Mouse (Mus musculus) heart, embryonic 15.5 days (tissue): ENCODE measurements around the gene Odf3. TPM values are rescaled to one million over a fixed set of nuclear protein-coding genes. Genes with fewer than 3 reads are reported as not detected.

Experiments used
- ATAC-seq: fragments of 200-750 bp; cut with Nextera tagmentation; replicated peaks from 2 replicates; pipeline ENCODE4 v1.8.0; 2017; ENCODE audit warnings: low read depth, moderate TSS enrichment; ENCODE audit not compliant: insufficient number of reproducible peaks, insufficient read depth, low FRiP score
- H3K27ac ChIP-seq: fragments of 300-500 bp; sonication (generic); 2 replicates; pipeline ENCODE4 v1.5.1; 2015; ENCODE audit warnings: mild to moderate bottlenecking, inconsistent platforms
- H3K27me3 ChIP-seq: fragments of 300-500 bp; sonication (generic); 2 replicates; pipeline ENCODE4 v1.6.1; 2015; ENCODE audit warnings: inconsistent platforms
- H3K36me3 ChIP-seq: fragments of 300-500 bp; sonication (generic); 2 replicates; pipeline ENCODE4 v1.6.1; 2015; ENCODE audit warnings: mild to moderate bottlenecking, inconsistent platforms
- H3K4me1 ChIP-seq: fragments of 300-500 bp; sonication (generic); replicated peaks from 2 replicates; pipeline ENCODE4 v1.6.1; 2015; ENCODE audit warnings: inconsistent platforms
- H3K4me2 ChIP-seq: fragments of 300-500 bp; sonication (generic); 2 replicates; pipeline ENCODE4 v1.6.1; 2015; ENCODE audit warnings: inconsistent platforms, mild to moderate bottlenecking, moderate library complexity
- H3K4me3 ChIP-seq: fragments of 300-500 bp; sonication (generic); 2 replicates; pipeline ENCODE4 v1.5.1; 2015; ENCODE audit warnings: mild to moderate bottlenecking, inconsistent platforms
- H3K9ac ChIP-seq: fragments of 300-500 bp; sonication (generic); 2 replicates; pipeline ENCODE4 v1.6.1; 2015; ENCODE audit warnings: mild to moderate bottlenecking, inconsistent platforms
- H3K9me3 ChIP-seq: fragments of 300-500 bp; sonication (generic); replicated peaks from 2 replicates; pipeline ENCODE4 v1.6.1; 2016; ENCODE audit warnings: inconsistent platforms
- WGBS: fragments of 180-500 bp; shearing (Covaris S2); methylation state at CpG from one replicate; pipeline ENCODE4 v1.1.7; 2015; ENCODE audit warnings: mixed read lengths; 5-methylcytosine and 5-hydroxymethylcytosine counted together
- polyA plus RNA-seq: library from polyadenylated mRNA; unstranded; fragments of >200 nt; fragmentation: Nextera tagmentation; extraction: Ambion mirVana; gene quantifications from 2 replicates; pipeline ENCODE4 v1.2.1, GENCODE M21; 2015

Odf3 gene
- polyA plus RNA-seq, 1 experiment from 2014 or later: not detected

GRCm38 (mm10) chr7:140828171-140828881 is 19.3 kb upstream of the Odf3 start:
- H3K27ac ChIP-seq: no peak overlapping the region
- no peak for ATAC-seq
- no peak overlapping the region for H3K4me3 ChIP-seq
- no peaks in the 10 kb centered on the region for H3K9me3 ChIP-seq
- no peak overlapping the region for H3K9ac ChIP-seq
- 24% methylated on average over 8 of the region's 8 CpGs for WGBS
- H3K27me3 ChIP-seq: no peaks in the 10 kb centered on the region
- peak overlapping the region; percentile 34 for H3K4me2 ChIP-seq
- H3K36me3 ChIP-seq: no peaks in the 10 kb centered on the region
- H3K4me1 ChIP-seq: peaks cover 4% of the 10 kb centered on the region; the same call in 1 of the 2 replicates

DNA sequence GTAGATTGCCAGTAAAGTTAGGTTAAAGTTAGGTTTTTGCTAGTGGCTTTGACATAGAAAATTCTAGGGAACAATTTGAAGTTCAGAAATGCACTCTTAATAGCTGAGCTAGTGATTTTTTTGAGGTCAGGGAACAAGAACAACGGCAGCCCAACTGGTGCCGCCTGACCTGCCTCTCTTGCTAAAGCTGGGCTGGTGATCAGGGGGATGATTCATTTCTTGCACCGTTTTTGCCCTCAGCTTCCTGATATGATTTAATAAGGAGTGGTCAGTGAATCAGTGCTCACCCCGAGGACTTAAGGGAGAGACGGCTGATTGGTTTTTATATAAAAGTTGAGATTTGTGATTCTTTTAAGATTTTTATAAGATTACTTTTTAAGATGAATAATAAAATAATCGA is 16.2 kb upstream of the Odf3 start:
- H3K27me3 ChIP-seq: peaks cover 7% of the 10 kb centered on the region
- H3K36me3 ChIP-seq: no peaks in the 10 kb centered on the region
- H3K9me3 ChIP-seq: no peaks in the 10 kb centered on the region
- H3K4me2 ChIP-seq: no peak overlapping the region
- WGBS: 53% methylated on average over 6 of the region's 6 CpGs
- no peak overlapping the region for H3K4me3 ChIP-seq
- no peak overlapping the region for H3K9ac ChIP-seq
- no peak overlapping the region for H3K27ac ChIP-seq
- no peak for ATAC-seq
- peaks cover 4% of the 10 kb centered on the region; the same call in 1 of the 2 replicates for H3K4me1 ChIP-seq

- H3K4me2 ChIP-seq: no peak overlapping the region
- 81% methylated on average over 4 of the region's 4 CpGs for WGBS
- H3K9me3 ChIP-seq: no peaks in the 10 kb centered on the region
- ATAC-seq: no peak
- H3K27ac ChIP-seq: no peak overlapping the region
- H3K4me1 ChIP-seq: peaks cover under 1% of the 10 kb centered on the region; the same call in 1 of the 2 replicates
- no peak overlapping the region for H3K4me3 ChIP-seq
- H3K9ac ChIP-seq: no peak overlapping the region
- H3K27me3 ChIP-seq: peaks cover 21% of the 10 kb centered on the region
- no peaks in the 10 kb centered on the region for H3K36me3 ChIP-seq
Observed at GRCm38 (mm10) chr7:140833341-140833740, 14.3 kb upstream of the Odf3 start.

GRCm38 (mm10) chr7:140834968-140835757 is 12.4 kb upstream of the Odf3 start, which contains the start of gene Urah:
Gene Urah (plus strand): TSS chr7:140835018.
- Histone ChIP-seq H3K36me3 (no peaks in the 10 kb centered on the region), H3K9me3 (no peaks in the 10 kb centered on the region), H3K27ac (no peak within 1 kb of the TSS), H3K27me3 (peaks cover 39% of the 10 kb centered on the region), H3K4me2 (no peak within 1 kb of the TSS), H3K9ac (no peak within 1 kb of the TSS), H3K4me1 (no peaks in the 10 kb centered on the region), H3K4me3 (no peak within 1 kb of the TSS)
- ATAC-seq: no peak
- WGBS: 49% methylated on average over 20 of the region's 20 CpGs

GRCm38 (mm10) chr7:140835758-140836087 is 11.9 kb upstream of the Odf3 start:
- Histone ChIP-seq H3K27ac (no peak overlapping the region), H3K4me2 (no peak overlapping the region), H3K9me3 (no peaks in the 10 kb centered on the region), H3K36me3 (no peaks in the 10 kb centered on the region), H3K4me1 (no peaks in the 10 kb centered on the region), H3K9ac (no peak overlapping the region), H3K27me3 (peaks cover 44% of the 10 kb centered on the region), H3K4me3 (no peak overlapping the region)
- ATAC-seq: no peak
- WGBS: 90% methylated on average over 2 of the region's 2 CpGs

GRCm38 (mm10) chr7:140836243-140837115 is 11.1 kb upstream of the Odf3 start:
- 67% methylated on average over 9 of the region's 9 CpGs for WGBS
- no peak for ATAC-seq
- no peak overlapping the region for H3K4me3 ChIP-seq
- H3K36me3 ChIP-seq: no peaks in the 10 kb centered on the region
- peaks cover 52% of the 10 kb centered on the region for H3K27me3 ChIP-seq
- no peak overlapping the region for H3K9ac ChIP-seq
- H3K27ac ChIP-seq: no peak overlapping the region
- no peaks in the 10 kb centered on the region for H3K4me1 ChIP-seq
- H3K4me2 ChIP-seq: no peak overlapping the region
- H3K9me3 ChIP-seq: no peaks in the 10 kb centered on the region

DNA sequence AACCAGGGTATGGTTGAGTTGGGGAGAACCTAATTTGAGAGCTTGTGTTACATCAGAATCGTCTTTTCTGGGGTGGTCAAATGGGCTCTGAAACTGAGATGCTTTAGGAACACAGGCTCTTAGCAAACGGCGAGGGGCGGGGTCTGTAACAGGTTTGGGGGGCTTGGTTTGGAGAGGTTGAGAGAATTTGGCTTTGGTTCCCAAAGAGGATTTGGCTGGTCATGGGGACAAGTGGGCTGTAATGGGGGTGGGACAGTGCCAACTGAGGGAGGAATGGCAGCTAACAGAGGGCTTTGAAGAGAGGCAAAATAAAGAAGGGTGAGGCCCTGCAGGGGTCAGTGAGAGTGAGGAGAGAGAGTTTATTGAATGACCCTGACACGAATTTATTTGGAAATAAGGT is 8.0 kb upstream of the Odf3 start:
- Histone ChIP-seq H3K9ac (no peak overlapping the region), H3K27me3 (peaks cover 83% of the 10 kb centered on the region), H3K4me3 (no peak overlapping the region), H3K36me3 (no peaks in the 10 kb centered on the region), H3K4me2 (no peak overlapping the region), H3K9me3 (no peaks in the 10 kb centered on the region), H3K4me1 (no peaks in the 10 kb centered on the region), H3K27ac (no peak overlapping the region)
- ATAC-seq: no peak
- 55% methylated on average over 5 of the region's 5 CpGs for WGBS

DNA sequence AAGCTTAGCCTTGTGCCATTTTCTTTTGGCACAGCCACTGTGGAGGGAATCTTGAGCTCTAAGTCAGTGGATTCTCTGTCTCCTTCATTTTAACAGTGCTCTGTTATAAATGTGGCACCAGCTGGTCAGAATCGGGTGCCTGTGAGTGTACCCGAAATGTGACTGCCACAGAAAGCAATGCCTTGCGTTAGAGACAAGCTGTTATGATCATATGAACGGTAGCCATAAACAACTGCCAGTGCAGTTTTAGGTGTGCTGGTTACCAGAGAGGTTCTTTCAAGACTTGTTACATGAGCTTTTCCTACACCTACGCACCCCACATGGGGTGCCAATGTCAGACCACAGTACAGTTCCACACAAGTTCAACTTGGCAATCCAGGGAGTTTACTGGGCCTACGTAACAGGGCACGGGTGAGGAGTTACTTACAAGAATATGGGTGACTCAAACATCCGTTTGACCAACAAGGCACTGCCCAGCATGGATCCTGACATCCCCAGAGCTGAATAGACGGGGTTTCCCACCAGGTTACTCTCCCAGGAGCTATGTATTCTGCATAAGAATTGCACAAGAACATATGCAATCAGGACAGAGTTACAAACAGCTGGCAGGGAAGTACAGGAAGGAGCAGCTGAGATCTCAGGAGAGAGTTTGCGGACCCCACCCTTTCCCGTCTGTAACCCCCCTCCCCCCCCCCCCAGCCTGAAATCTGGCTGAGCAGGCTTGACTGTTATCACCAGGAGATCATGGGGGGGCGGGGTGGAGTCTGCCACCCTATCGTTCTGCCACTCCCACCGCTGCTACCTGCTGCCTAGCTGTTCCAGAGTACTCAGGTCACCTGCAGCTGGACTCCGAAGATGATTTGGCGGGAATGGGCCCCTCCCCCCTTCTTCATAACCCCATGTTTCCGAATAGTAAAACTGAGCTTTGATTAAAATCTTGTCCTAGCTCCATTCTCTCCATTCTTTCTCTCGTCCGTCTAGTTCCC is 6.6 kb upstream of the Odf3 start:
- no peak overlapping the region for H3K4me3 ChIP-seq
- H3K4me2 ChIP-seq: no peak overlapping the region
- peaks cover 77% of the 10 kb centered on the region for H3K27me3 ChIP-seq
- H3K9me3 ChIP-seq: no peaks in the 10 kb centered on the region
- H3K36me3 ChIP-seq: no peaks in the 10 kb centered on the region
- H3K9ac ChIP-seq: no peak overlapping the region
- H3K27ac ChIP-seq: no peak overlapping the region
- ATAC-seq: no peak
- H3K4me1 ChIP-seq: peaks cover 5% of the 10 kb centered on the region; the same call in 1 of the 2 replicates
- WGBS: 35% methylated on average over 19 of the region's 19 CpGs

GRCm38 (mm10) chr7:140843806-140844205 is 3.8 kb upstream of the Odf3 start:
- Histone ChIP-seq H3K9ac (no peak overlapping the region), H3K9me3 (no peaks in the 10 kb centered on the region), H3K4me2 (no peak overlapping the region), H3K4me1 (peaks cover 12% of the 10 kb centered on the region), H3K4me3 (no peak overlapping the region), H3K36me3 (no peaks in the 10 kb centered on the region), H3K27ac (no peak overlapping the region), H3K27me3 (peaks cover 59% of the 10 kb centered on the region)
- no peak for ATAC-seq
- WGBS: 69% methylated on average over 7 of the region's 7 CpGs

- no peaks in the 10 kb centered on the region for H3K9me3 ChIP-seq
- H3K9ac ChIP-seq: no peak within 1 kb of the TSS
- no peaks in the 10 kb centered on the region for H3K36me3 ChIP-seq
- 27% methylated on average over 14 of the region's 14 CpGs for WGBS
- H3K27ac ChIP-seq: no peak within 1 kb of the TSS
- peak; percentile 63 for ATAC-seq
- H3K27me3 ChIP-seq: peaks cover 46% of the 10 kb centered on the region
- no peak within 1 kb of the TSS for H3K4me3 ChIP-seq
- peaks cover 12% of the 10 kb centered on the region for H3K4me1 ChIP-seq
- H3K4me2 ChIP-seq: no peak within 1 kb of the TSS
Observed at GRCm38 (mm10) chr7:140844905-140845665, 2.5 kb upstream of the Odf3 start, which contains the start of gene Scgb1c1. Gene Scgb1c1 (plus strand): TSS chr7:140845547.
